Mouse (Mus musculus) G1E (cell line): ENCODE measurements around the gene Hexa.

Experiments used
- CTCF ChIP-seq: IDR thresholded peaks from 2 replicates; pipeline ENCODE4 v1.5.1; 2012; ENCODE audit warnings: low read depth, low read length, inconsistent platforms, mixed read lengths
- GATA2 ChIP-seq: IDR thresholded peaks from 2 replicates; pipeline ENCODE4 v1.6.1; 2012; ENCODE audit warnings: low read depth, low read length, inconsistent platforms, borderline replicate concordance

DNA sequence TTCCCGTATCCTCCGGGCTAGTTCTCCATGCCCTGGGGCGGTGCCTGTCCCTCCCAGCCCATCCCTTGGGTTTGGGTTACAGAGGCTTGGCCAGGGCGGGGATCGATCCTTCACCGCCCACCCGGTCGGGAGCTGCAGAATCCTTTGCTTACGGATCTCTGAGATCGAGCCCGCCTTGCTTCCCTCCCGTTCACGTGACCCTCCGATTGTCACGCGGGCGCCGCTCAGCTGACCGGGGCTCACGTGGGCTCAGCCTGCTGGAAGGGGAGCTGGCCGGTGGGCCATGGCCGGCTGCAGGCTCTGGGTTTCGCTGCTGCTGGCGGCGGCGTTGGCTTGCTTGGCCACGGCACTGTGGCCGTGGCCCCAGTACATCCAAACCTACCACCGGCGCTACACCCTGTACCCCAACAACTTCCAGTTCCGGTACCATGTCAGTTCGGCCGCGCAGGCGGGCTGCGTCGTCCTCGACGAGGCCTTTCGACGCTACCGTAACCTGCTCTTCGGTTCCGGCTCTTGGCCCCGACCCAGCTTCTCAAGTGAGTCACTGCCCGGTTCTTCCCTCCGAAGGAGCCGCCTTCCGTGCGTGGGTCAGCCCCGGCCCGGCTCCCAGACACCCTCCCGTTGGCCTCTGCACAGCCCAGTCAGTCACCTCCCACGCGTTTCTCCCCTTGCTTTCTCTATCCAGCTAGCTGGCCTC, at the start of gene Hexa, which contains the start of gene Tmem202:
- TF ChIP-seq CTCF = no peak
- no peak for TF ChIP-seq GATA2
